Mouse (Mus musculus) testis, adult 2 months (tissue): Measurements from ENCODE around the gene Tpst2.

Source experiments
- CTCF ChIP-seq: fragments of 200-500 bp; IDR thresholded peaks from 2 replicates; pipeline ENCODE4 v1.5.1; 2012; ENCODE audit warnings: low read depth, mild to moderate bottlenecking, inconsistent platforms, low read length, moderate library complexity; ENCODE audit not compliant: control insufficient read depth, insufficient read depth, insufficient replicate concordance
- POLR2A ChIP-seq: fragments of 200-500 bp; IDR thresholded peaks from 2 replicates; pipeline ENCODE4 v1.6.1; 2012; ENCODE audit warnings: low read depth, mild to moderate bottlenecking, inconsistent platforms, low read length, moderate library complexity; ENCODE audit not compliant: control insufficient read depth

DNA sequence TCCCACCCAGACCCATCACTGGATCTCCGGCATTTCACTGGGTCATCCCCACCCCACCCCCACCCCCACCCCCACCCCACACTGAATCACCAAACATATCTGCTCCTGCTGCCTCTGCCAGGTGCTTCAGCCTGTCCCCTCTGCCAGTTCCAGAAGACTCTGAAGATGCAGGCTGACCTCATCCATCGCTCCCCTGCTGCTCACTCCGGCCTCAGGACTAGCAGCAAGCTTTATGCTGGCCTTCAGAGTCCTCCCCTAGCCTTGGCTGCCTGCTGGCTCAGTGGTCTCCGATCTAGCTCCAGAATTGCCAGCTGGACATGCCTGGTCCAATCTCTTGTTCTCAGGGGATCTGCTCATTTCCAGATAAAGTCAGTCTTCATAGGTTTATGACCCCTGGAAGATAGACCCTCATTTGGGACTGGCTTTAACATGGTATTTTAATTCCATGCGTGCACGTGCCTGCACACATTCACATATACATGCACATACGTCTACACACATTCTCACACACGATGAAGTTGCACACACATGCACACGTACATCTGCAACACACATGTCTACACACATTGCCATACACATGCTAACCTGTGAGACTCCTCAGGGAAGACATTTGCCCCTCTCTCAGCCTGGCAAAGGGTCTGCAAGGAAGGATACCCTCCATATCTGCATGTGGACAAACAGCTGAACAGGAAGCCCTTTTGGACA, 38.5 kb upstream of the Tpst2 start:
- TF ChIP-seq CTCF (no peak), POLR2A (no peak)
